Mouse (Mus musculus): ENCODE data around the gene Rai14.

The Rai14 gene

GRCm38 (mm10) chr15:10648372-10649109 is 65.9 kb downstream of the Rai14 start:
- no peak for DNase-seq (ENCODE audit: low spot score in 2 of 2)

GRCm38 (mm10) chr15:10646297-10646696 is 68.1 kb downstream of the Rai14 start:
- DNase-seq (ENCODE audit: low spot score in 2 of 2) = no peak

GRCm38 (mm10) chr15:10645101-10645500 is 69.3 kb downstream of the Rai14 start:
- no peak for DNase-seq (ENCODE audit: low spot score in 2 of 2)

GRCm38 (mm10) chr15:10643819-10644218 is 70.6 kb downstream of the Rai14 start:
- DNase-seq (ENCODE audit: low spot score in 2 of 2) = no peak

GRCm38 (mm10) chr15:10643224-10643623 is 71.2 kb downstream of the Rai14 start:
- no peak for DNase-seq (ENCODE audit: low spot score in 2 of 2)

GRCm38 (mm10) chr15:10642419-10642818 is 72.0 kb downstream of the Rai14 start:
- DNase-seq (ENCODE audit: low spot score in 2 of 2) = no peak

GRCm38 (mm10) chr15:10640721-10641120 is 73.7 kb downstream of the Rai14 start:
- DNase-seq (ENCODE audit: low spot score in 2 of 2) = no peak

GRCm38 (mm10) chr15:10637251-10637793 is 77.1 kb downstream of the Rai14 start:
- DNase-seq (ENCODE audit: low spot score in 2 of 2) = no peak

- no peak for DNase-seq (ENCODE audit: low spot score in 2 of 2)
Measured at GRCm38 (mm10) chr15:10636844-10637243, 77.6 kb downstream of the Rai14 start.

GRCm38 (mm10) chr15:10635121-10635520 is 79.3 kb downstream of the Rai14 start:
- DNase-seq (ENCODE audit: low spot score in 2 of 2) = no peak

GRCm38 (mm10) chr15:10634176-10634575 is 80.2 kb downstream of the Rai14 start:
- DNase-seq (ENCODE audit: low spot score in 2 of 2) = no peak

GRCm38 (mm10) chr15:10633381-10633780 is 81.0 kb downstream of the Rai14 start:
- DNase-seq (ENCODE audit: low spot score in 2 of 2) = no peak

- no peak for DNase-seq (ENCODE audit: low spot score in 2 of 2)
Measured at GRCm38 (mm10) chr15:10632581-10632980, 81.8 kb downstream of the Rai14 start.

- no peak for DNase-seq (ENCODE audit: low spot score in 2 of 2)
Measured at GRCm38 (mm10) chr15:10632060-10632459, 82.4 kb downstream of the Rai14 start.

GRCm38 (mm10) chr15:10631541-10631940 is 82.9 kb downstream of the Rai14 start:
- DNase-seq (ENCODE audit: low spot score in 2 of 2) = no peak

- no peak for DNase-seq (ENCODE audit: low spot score in 2 of 2)
Measured at GRCm38 (mm10) chr15:10628980-10629346, 85.5 kb downstream of the Rai14 start.

- DNase-seq (ENCODE audit: low spot score in 2 of 2) = no peak
Measured at GRCm38 (mm10) chr15:10628131-10628979, 86.1 kb downstream of the Rai14 start.

- DNase-seq (ENCODE audit: low spot score in 2 of 2) = no peak
Measured at GRCm38 (mm10) chr15:10623571-10624227, 90.7 kb downstream of the Rai14 start.

GRCm38 (mm10) chr15:10621194-10621593 is 93.2 kb downstream of the Rai14 start:
- DNase-seq (ENCODE audit: low spot score in 2 of 2) = no peak

- DNase-seq (ENCODE audit: low spot score in 2 of 2) = no peak
Measured at GRCm38 (mm10) chr15:10619678-10620077, 94.7 kb downstream of the Rai14 start.

GRCm38 (mm10) chr15:10618276-10618675 is 96.1 kb downstream of the Rai14 start:
- no peak for DNase-seq (ENCODE audit: low spot score in 2 of 2)

GRCm38 (mm10) chr15:10616001-10616400 is 98.4 kb downstream of the Rai14 start:
- DNase-seq (ENCODE audit: low spot score in 2 of 2) = no peak
